Mouse (Mus musculus): Measurements from ENCODE around the gene Vmn1r55.
"Not testable (repeated sequence)": the region's sequence is repeated elsewhere in the genome, so short reads cannot be mapped to it uniquely, and the experiment has no call there.

Gene Vmn1r55

DNA sequence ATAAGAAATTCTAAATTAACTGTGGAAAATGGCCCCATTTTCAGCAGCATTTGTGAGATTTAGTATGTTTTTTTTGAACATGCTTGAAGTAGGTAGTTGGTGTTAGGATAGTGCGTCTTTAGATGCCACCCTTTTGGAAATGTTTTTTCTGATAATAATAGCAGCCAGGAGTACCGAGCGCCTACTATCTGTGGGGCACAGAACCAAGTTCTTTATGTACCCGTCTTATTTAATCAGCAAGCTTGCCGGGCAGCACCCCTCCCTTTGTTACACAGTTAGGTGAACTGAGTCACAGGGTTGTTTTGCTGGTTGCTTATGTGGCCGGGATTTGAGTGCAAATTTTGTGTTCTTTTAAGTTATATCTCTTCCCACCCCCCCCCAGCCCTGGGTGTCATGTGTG is 68.2 kb downstream of the Vmn1r55 start:
- DNase-seq (ENCODE audit: low spot score in 2 of 2), result no peak

DNA sequence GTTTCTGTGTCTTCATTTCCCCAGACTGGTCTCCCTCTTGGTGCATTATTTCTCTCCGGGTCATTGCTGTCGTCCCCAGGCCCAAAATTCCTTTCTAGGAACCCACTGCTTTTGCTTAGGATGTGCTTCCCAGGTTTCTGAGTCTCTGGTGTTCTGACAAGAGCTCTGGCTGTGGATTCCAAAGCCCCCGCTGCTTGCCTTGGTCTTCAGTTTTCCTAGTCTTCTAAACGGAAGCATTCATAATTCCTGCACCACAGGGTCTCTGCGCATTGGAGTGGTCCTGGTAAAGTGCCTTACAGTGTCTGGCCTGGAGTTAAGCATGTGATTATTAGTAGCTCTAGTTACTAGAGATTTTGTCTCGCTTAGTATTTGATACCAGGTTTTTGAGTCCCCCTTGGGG is 68.7 kb downstream of the Vmn1r55 start:
- DNase-seq (ENCODE audit: low spot score in 2 of 2), result no peak

DNA sequence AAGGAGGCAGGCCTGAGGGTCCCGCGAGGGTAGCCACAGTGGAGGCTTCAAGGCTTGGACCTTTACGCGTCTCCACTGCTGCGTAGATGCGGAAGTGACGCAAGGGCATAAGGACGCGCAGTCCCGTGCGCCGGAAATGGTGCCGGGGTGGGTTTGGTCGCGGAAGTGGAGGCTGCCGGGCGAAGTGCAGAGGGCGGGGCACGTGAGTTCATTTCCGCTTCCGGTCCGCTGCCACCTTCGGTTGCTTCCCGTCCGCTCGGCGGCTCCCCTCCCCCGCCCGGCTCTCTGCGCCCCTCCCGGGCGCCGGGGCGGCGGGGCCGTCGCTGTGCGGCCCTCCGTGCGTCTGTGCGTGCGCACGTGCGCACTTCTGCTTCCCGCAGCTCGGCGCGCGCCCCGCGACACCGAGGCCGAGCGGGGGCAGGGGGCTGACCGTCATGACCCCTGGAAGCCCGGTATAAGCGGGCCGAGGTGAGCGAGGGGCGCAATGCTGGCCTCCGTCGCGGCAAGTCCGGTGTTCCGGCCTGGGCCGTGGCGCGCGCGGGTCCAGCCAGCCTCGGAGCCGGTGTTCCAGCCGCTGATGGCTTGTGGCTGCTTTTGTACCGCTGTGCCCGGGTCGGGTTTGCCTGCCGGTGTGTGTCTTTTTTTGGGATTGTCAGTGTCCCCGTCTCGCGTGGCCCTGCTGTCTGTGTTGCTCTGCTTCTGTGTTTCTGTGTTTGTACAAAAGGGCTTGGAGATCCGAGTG is 69.3 kb downstream of the Vmn1r55 start, which contains the start of gene Epn1:
Epn1 (plus strand) TSS at position 226 of the 742 bp plus-strand sequence.
- peak; percentile 94 to 96 for DNase-seq (ENCODE audit: low spot score in 2 of 2)

DNA sequence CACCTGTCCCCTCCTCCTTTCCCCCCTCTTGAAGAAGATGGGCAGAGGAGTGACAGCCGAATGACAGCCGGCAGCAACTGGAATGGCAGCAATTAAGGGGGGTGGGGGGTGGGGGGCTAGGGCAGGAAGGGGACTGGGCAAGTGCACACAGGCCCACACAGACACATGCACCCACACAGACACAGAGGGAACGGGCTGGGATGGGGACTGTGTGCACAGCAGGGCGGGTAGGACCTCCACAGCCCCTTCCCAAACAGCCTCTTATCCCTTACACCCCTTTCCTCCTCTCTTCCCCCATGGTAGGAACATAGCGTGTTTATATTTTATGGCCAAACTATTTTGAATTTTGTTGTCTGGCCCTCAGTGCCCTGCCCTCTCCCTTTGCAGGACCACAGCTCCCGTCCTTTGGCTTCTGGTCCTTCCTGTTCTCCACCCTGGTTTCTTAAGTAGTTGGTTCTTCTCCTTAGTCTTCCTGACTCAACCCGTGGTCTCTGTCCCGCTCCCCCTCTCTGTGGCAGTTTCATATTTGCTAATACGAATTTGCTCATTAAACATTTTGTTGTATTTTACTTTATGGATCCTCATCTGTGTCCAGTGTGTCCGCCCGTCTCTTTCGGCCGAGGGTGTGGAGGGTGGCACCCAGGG is 70.0 kb downstream of the Vmn1r55 start:
- not testable (repeated sequence) for DNase-seq (ENCODE audit: low spot score in 2 of 2)
